Mouse (Mus musculus) heart, postnatal 36 days (tissue): ENCODE data around the gene Fxn. TPM values are rescaled to one million over a fixed set of nuclear protein-coding genes. Genes with fewer than 3 reads are reported as not detected.

Experiments used
- DNase-seq, 2 experiments: peaks; one replicate each; pipeline ENCODE4 v3.0.0; 2021 to 2022
- intact Hi-C: fragments of 180-260 bp; cut with DNase I; formaldehyde crosslinking; loops from one replicate; pipeline ENCODE4 v1.15.1; 2025
- total RNA-seq, 2 experiments: library from RNA; stranded (reverse); gene quantifications; 2 replicates each; pipeline ENCODE4 v1.2.3; 2021

Gene Fxn
- total RNA-seq, 2 experiments from 2014 or later = 27.7 to 32.7 TPM

GRCm38 (mm10) chr19:24301768-24302148 is 21.4 kb upstream of the Fxn start:
- DNase-seq = no peak
- intact Hi-C loops = loop anchor here (1.0 to 5.0 kb wide), 6 partner anchors 175 to 586 kb away; partner anchors contain the start of genes Fam122a and Pip5k1b

DNA sequence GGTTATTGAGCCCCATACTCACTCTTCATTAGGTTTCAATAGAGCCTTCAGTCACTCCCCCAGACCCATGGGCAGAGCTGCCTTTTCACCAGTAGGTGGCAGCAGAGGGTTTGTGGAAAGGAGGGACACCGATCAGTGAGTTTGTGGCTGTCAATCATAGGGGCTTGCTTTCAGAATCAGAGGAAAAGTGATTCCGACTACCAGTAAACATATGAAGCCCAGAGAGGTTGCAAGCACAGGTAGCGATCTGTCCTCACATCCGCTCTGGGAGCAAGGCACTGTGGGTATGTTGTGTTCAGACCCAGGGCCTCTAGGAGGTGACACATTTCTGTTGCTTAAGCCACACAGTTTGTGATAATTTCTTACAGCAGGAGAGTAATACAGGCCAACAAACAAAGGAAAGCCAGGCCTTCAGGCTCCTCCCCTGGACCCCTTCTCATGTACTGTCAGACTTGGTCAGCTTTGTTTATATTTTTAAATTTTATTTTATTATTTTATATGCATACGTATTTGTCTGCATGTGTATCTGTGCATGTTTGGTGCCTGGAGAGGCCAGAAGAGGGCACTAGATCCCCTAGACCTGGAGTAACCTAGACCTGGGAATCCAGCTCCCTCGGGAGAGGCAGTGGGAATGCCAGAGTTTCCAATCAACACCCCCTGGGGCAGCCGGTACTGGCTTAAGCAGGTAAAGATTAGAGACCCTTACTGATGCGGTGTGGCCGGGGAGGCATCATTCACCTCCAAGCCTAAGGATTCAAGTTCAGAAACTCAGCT is 20.8 kb upstream of the Fxn start:
- peak; percentile 59 to 70 for DNase-seq
- intact Hi-C loops = loop anchor here (1.0 to 5.0 kb wide), 6 partner anchors 176 to 586 kb away; partner anchors contain the start of genes Fam122a and Pip5k1b

GRCm38 (mm10) chr19:24293537-24293936 is 13.1 kb upstream of the Fxn start:
- DNase-seq = no peak

GRCm38 (mm10) chr19:24284187-24284586 is 3.8 kb upstream of the Fxn start:
- peak; percentile 51 to 55 for DNase-seq
- intact Hi-C loops = loop anchor here (5.0 kb wide), 1 partner anchor 588 kb away; no protein-coding TSS in a partner anchor

More at GRCm38 (mm10) chr19:24293537-24293936, 13.1 kb upstream of the Fxn start:
- intact Hi-C loops = no loop called here

DNA sequence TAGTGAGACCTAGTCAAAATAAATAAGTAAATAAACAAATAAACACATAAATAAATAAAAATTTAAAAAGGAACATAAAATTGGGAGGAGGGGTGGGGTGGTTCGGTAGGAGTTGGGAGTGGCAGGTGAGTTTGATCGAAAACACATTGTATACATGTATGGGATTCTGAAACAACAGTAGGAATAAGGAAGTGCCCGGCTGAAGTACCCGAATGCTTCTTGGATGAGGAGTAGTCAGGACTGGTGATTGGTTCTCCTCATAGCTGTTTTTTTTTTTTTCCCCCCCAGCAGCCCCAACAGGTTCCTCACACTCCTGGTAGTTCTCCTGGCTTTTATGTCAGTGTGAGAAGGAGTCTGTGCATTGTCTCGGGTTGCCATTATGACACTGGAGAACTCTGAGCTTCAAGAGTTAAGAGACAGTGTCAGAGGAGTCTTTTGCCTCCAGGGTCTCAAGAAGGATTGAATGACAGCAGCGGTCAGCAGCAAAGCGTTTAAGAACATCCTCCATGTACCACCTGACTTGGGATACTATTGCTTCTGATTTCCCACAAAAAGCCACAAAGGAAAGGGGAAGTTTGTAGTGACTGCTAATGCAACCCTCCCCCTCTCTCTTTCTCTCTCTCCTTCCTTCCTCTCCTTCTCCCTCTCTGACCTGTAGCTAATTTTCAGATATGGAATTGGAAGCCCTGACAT is 1.0 kb upstream of the Fxn start:
- DNase-seq = no peak
- intact Hi-C loops = loop anchor here (2.0 to 5.0 kb wide), 2 partner anchors 591 kb away; no protein-coding TSS in a partner anchor

DNA sequence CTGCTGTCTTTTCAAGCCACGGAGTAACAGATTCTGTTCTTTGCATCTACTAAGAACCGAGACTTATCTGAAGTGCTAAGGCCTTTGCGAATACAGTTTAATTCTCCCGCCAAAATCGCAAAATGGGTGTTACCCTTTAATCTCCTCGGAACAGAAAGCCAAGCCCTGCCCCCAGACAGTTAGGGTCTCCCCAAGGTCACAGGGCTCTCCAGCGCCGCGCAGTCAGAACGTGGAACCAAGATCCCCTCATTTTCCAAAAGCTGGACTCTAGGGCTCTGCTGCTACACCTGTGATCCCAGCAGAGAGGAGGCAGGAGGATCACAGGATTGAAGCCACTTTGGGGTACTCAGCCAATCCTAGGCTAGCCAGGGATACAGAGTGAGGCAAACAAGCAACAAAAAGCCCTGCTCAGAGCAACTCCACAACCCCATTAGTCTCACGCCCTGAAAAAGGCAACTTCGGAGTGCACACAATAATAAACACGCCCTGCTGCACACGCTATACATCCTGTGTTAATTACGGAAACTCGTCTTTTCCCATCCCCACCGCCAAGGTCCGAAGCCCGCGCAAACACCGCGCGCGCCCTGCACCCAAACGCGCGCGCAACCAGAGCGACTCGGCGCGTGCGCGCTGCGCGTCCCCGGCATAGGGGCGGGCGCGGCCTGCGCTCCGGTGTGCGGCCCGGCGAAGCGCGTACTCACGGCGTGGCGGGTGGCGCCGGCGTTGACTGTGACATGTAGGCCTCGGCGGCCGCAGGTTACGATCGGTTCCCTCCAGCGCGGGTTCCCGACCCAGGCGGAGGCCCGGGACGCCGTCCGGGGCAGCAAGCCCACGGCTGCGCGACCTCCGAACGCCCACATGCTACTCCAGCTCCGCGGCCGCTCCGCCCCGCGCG is 452 bp downstream of the Fxn start:
- intact Hi-C loops = loop anchor here (2.0 to 10.0 kb wide), 3 partner anchors 245 to 592 kb away; partner anchors contain the start of gene Fam189a2

GRCm38 (mm10) chr19:24278859-24279258 is 1.5 kb downstream of the Fxn start:
- DNase-seq = no peak
- intact Hi-C loops = loop anchor here (10.0 kb wide), 1 partner anchor 244 kb away; the partner anchor contains the start of gene Fam189a2

More for the DNA sequence above, 452 bp downstream of the Fxn start:
- DNase-seq = peak; percentile 80 to 89

DNA sequence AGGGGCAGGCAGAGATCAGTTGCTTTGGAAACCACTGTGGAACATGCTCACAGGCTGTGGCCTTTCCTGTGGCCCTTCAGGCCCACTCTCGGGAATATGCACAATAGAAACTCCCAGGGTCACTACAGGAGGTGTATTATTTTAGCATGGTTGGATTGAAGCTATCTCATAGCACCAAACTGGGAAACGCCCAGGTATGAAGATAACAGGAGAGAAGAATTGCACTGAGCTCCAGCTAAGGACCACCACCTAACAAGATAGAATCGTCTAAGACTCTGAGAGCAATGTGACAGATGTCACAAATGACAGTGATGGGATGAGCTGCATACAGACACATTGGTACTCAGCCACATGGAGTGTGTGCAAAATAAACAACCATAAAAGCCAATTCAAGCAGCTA is 6.1 kb downstream of the Fxn start:
- intact Hi-C loops = loop anchor here (5.0 to 10.0 kb wide), 2 partner anchors 172 to 239 kb away; partner anchors contain the start of gene Fam189a2
- DNase-seq = no peak

DNA sequence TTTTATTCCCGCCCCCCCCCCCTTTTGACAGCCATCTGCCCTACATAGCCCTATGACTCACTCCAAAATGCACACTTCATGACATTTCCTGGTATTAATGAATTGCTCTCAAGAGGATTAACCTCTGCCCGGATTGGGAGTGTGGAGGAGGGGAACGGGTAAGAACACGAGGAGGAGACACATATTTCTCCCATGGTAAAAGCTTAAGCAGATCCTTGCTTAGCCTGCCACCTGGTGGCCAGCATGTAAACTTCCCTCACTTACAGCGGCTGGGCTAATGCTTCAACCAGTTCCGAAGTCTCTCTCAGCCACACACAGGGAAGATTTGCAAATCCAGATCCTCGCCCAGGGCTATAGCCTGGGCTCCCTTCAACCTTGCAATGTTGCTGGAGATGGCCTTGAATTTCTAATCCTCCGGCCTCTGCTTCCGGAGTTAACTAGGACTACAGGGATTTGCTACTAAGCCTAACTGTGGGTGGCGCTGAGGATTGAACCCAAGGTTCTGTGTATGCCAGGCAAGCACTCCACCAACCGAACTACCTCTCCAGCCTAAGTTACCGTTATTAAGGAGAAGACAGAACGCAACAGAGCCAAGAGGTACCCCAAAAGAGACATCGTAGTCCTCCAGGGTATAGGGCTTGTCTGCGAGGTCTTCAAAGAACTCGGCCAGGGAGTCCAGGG is 8.5 kb downstream of the Fxn start:
- intact Hi-C loops = loop anchor here (5.0 to 10.0 kb wide), 2 partner anchors 170 to 237 kb away; partner anchors contain the start of gene Fam189a2
- DNase-seq = peak; percentile 80 to 85

- DNase-seq = peak; percentile 19 to 31
- intact Hi-C loops = loop anchor here (5.0 to 10.0 kb wide), 2 partner anchors 169 to 237 kb away; partner anchors contain the start of gene Fam189a2
Measured at GRCm38 (mm10) chr19:24271326-24271725, 9.1 kb downstream of the Fxn start.

DNA sequence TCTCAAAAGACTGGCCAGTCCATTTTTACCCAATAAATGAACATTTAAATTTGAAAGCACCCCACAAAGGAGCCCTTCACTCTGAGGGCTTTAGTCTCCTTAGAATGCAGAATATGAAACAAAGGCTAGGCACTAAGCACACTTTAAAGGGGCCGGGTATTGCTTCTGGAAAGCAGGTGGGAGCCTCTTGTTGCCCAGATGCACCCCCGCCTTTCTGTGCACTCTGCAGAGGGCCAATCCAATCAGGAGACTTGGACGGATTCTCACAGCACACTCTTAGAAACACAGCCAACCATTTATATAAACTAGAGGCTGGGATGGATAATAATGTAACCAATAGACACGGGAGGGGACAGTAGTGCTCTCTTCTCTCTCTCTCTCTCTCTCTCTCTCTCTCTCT is 11.9 kb downstream of the Fxn start:
- intact Hi-C loops = loop anchor here (5.0 to 10.0 kb wide), 2 partner anchors 304 to 406 kb away; no protein-coding TSS in a partner anchor
- DNase-seq = no peak

- DNase-seq = no peak
- intact Hi-C loops = loop anchor here (5.0 to 10.0 kb wide), 2 partner anchors 301 to 404 kb away; no protein-coding TSS in a partner anchor
Measured at GRCm38 (mm10) chr19:24266046-24266830, 14.2 kb downstream of the Fxn start.

DNA sequence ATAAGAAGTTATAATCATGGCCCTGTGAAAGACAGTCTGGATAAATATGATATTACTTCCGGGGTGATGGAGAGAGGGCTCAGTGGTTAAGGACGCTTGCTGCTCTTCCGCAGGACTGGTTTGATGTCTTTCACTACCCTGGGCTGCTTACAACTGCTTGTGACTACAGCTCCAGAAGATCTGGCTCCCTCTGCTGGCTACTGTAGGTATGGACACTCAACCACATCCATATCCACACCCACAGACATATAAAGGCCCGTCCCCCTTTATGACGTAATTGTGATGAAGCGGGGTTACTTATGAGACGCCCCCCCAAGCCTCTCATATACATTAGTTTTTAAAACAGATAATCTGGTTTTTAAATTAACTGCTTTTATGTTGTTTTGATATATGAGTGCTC is 15.4 kb downstream of the Fxn start:
- DNase-seq = peak; percentile 81 to 86
- intact Hi-C loops = loop anchor here (2.0 to 10.0 kb wide), 4 partner anchors 72 to 403 kb away; no protein-coding TSS in a partner anchor

DNA sequence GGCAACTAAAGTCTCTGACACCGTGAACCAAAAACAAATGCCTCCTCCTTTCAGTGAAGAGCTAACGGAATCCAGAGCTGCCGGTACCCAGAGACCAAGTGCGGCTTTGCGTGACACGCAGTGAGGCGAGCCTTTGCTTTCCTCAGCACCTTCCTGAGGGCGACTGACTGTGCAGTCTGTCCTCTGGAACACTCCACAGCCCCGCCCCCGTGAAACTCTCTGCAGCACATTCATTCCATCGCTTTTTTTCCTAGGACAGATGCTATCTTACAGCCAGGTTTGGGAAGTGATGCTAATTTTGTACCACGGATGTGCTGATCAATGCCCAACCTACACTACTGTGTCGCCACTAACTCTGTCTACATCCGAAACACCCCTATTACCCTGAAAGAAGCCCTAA is 17.7 kb downstream of the Fxn start:
- no peak for DNase-seq
- intact Hi-C loops = loop anchor here (10.0 kb wide), 1 partner anchor 298 kb away; no protein-coding TSS in a partner anchor

DNA sequence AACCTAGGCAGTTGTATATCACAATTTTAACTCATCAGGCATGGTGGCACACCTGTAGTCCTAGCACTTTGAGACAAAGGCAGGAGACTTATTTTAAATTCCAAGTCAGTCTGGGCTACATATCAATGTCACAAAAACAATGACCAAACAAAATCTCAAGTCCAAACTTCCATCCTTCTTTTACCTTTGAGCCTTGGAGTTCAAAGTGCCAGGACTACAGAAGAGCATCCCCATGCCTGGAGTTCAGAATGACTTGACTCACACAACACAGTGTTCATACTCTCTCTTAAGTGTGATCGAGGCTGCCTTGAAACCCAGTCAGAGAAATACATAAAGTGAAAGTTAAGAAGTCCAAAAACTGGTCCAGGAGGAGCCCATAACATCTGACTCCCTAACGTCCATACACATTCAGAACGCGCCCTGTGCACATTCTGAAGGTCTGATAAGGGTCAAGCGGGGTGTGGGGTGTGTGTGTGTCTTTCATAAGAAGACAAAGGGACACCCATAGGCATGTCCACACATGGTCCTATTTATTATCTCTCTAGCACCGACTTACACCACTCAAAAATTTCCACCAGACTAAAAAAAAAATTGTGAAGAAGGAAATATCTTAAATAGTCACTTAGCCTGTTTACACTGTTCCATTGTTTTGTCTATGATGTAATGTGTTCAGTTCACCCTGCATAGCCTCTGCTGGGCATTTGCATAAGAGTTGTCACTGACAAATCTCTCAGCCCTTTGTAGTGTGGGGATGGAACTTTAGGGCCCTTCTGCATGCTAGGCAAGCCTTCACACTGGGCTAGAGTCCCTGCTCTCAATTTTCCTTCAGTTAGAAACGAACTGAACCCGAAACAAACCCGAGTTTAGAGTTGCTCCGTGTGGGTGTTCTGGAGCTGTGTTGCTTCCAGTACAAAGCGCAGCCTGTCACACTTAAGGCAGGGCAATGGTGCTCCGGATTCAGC is 20.7 kb downstream of the Fxn start:
- intact Hi-C loops = loop anchor here (2.0 to 10.0 kb wide), 2 partner anchors 35 to 295 kb away; partner anchors contain the start of gene Tjp2

GRCm38 (mm10) chr19:24258368-24258767 is 22.0 kb downstream of the Fxn start:
- no peak for DNase-seq

More for the DNA sequence above, 20.7 kb downstream of the Fxn start:
- no peak for DNase-seq

GRCm38 (mm10) chr19:24257962-24258361 is 22.4 kb downstream of the Fxn start:
- intact Hi-C loops = loop anchor here (2.0 kb wide), 1 partner anchor 33 kb away; the partner anchor contains the start of gene Tjp2
- no peak for DNase-seq

More at GRCm38 (mm10) chr19:24258368-24258767, 22.0 kb downstream of the Fxn start:
- intact Hi-C loops = loop anchor here (2.0 kb wide), 1 partner anchor 34 kb away; the partner anchor contains the start of gene Tjp2
